Mouse (Mus musculus): ENCODE results near the gene Adap1. TPM values are rescaled to one million over a fixed set of nuclear protein-coding genes. Genes with fewer than 3 reads are reported as not detected.

Gene Adap1
- polyA plus RNA-seq, 1 experiment from 2014 or later, result 26.5 TPM

GRCm38 (mm10) chr5:139290467-139291259 is 34.8 kb downstream of the Adap1 start:
- no peak overlapping the region for H3K4me2 ChIP-seq
- 85% methylated on average over 12 of the region's 12 CpGs for WGBS
- no peak for ATAC-seq (ENCODE audit: low FRiP score)
- H3K27ac ChIP-seq, result no peak overlapping the region
- no peak overlapping the region for H3K4me3 ChIP-seq
- peaks cover 15% of the 10 kb centered on the region; the same call in 1 of the 2 replicates for H3K36me3 ChIP-seq
- H3K9me3 ChIP-seq, result no peaks in the 10 kb centered on the region
- no peaks in the 10 kb centered on the region for H3K27me3 ChIP-seq
- no peak overlapping the region for H3K9ac ChIP-seq
- no peaks in the 10 kb centered on the region; the same call in none of the 2 replicates for H3K4me1 ChIP-seq (replicated peaks)

- no peak for ATAC-seq (ENCODE audit: low FRiP score)
- Histone ChIP-seq H3K36me3 (peaks cover 24% of the 10 kb centered on the region), H3K4me2 (no peak overlapping the region), H3K9me3 (no peaks in the 10 kb centered on the region), H3K9ac (no peak overlapping the region), H3K4me1 (replicated peaks) (no peaks in the 10 kb centered on the region; the same call in none of the 2 replicates), H3K27ac (no peak overlapping the region), H3K27me3 (no peaks in the 10 kb centered on the region), H3K4me3 (no peak overlapping the region)
- 80% methylated on average over 4 of the region's 4 CpGs for WGBS
Observed at GRCm38 (mm10) chr5:139288591-139288990, 36.8 kb downstream of the Adap1 start.

DNA sequence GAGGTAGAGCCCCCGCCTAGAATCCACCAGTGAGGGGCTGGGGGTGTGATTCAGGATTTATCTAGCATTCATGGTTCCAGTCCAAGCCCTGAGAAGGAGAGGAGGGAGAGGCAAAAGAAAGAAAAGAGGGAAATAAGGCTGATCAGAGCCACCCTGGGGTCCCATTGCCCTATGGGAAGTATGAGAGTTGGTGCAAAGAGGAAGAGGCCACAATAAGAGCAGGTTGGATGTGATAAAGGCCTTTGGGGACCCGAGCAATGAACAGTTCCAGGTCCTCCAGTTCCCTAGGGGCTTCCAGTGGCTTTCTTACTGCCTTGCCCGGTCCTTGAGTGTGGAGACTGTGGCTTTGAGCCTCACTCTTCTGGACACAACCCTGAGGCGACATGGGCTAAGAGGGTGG is 37.6 kb downstream of the Adap1 start:
- 93% methylated on average over 4 of the region's 4 CpGs for WGBS

GRCm38 (mm10) chr5:139287099-139287498 is 38.3 kb downstream of the Adap1 start:
- Histone ChIP-seq H3K27ac (no peak overlapping the region), H3K36me3 (peaks cover 17% of the 10 kb centered on the region), H3K9me3 (no peaks in the 10 kb centered on the region), H3K4me3 (no peak overlapping the region), H3K4me2 (no peak overlapping the region), H3K27me3 (no peaks in the 10 kb centered on the region), H3K9ac (no peak overlapping the region), H3K4me1 (replicated peaks) (no peaks in the 10 kb centered on the region; the same call in none of the 2 replicates)
- 95% methylated on average over 5 of the region's 5 CpGs for WGBS
- no peak for ATAC-seq (ENCODE audit: low FRiP score)

More for the DNA sequence above, 37.6 kb downstream of the Adap1 start:
- Histone ChIP-seq H3K27ac (no peak overlapping the region), H3K36me3 (peaks cover 21% of the 10 kb centered on the region), H3K4me2 (no peak overlapping the region), H3K9me3 (no peaks in the 10 kb centered on the region), H3K9ac (no peak overlapping the region), H3K4me3 (no peak overlapping the region), H3K27me3 (no peaks in the 10 kb centered on the region), H3K4me1 (replicated peaks) (no peaks in the 10 kb centered on the region; the same call in none of the 2 replicates)
- ATAC-seq (ENCODE audit: low FRiP score), result no peak

DNA sequence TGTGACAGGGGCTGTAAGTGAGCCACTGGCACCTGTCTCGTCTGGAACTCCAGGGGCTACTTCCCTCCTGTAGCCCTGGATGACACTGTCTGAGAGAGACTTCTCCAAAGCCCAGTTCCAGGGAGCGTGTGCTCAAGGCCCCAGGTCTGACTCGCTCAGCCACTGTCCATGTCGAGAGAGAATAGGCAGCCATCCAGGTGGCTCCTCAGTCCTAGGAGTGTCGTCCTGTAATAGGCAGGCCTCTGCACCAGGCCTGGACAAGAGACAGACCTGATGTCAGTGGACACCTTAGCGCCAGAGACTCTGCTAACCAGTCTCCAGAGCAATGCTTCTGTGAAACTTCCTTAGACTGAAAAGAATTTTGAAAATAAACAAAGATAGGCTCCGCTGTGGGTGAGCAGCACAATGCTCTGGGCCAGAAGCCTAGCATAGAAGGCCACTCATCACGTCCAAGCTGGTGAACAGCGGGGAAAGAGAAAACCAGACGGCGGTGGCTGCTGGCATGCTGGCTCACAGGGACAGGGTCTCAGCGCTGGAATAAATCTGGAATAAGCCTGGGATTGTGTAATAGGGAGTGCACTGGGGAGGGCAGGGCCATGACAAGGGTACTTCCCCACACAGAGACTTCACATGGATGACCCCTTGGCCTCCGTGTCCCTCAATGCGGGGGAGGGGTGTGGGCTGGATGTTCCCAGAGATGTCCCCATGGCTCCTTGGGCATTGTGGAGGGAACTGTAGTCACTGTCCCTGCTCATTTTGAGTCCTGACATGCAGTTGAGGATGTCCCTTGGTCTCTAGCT is 39.1 kb downstream of the Adap1 start:
- Histone ChIP-seq H3K4me1 (replicated peaks) (peaks cover 2% of the 10 kb centered on the region), H3K27me3 (no peaks in the 10 kb centered on the region), H3K36me3 (peaks cover 12% of the 10 kb centered on the region), H3K9me3 (no peaks in the 10 kb centered on the region), H3K4me2 (no peak overlapping the region), H3K9ac (no peak overlapping the region), H3K27ac (peak overlapping the region; percentile 23; the same call in 1 of the 2 replicates), H3K4me3 (no peak overlapping the region)
- ATAC-seq (ENCODE audit: low FRiP score), result no peak
- 66% methylated on average over 14 of the region's 14 CpGs for WGBS

DNA sequence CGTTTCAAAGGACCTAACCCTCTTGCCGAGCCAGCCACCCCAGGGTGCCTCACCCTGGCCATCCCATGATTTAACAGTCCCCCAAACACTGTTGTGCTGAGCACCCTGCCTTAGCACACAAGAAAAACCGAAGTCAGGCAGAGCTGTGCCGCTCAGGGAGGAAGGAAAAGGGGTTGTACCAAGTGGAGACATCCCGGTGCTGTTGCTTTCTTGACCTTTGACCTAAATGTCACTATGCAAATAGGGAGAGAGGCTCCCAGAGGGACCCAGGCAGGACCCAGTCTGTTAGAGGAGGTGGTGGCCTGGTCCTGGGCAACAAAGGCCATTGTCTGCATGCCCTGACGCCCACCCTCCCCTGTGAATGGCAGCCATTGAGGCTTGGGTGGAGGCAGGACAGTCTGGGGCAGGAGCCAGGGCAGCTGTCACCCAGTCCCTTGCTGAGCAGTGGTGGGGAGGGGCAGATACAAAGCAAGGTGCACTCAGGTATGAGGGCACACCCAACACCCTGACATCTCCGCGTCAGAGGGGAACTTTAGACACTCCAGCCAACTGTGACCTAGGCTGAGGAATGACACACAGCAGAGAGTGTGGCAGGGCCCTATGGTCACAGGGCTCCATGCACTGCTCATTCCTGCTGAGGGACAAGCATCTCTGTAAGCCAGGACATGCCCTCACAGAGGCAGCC is 39.9 kb downstream of the Adap1 start:
- Histone ChIP-seq H3K9me3 (no peaks in the 10 kb centered on the region), H3K27me3 (no peaks in the 10 kb centered on the region), H3K36me3 (peaks cover 9% of the 10 kb centered on the region; the same call in 1 of the 2 replicates), H3K4me1 (replicated peaks) (peaks cover 3% of the 10 kb centered on the region), H3K9ac (no peak overlapping the region), H3K27ac (no peak overlapping the region), H3K4me2 (no peak overlapping the region), H3K4me3 (no peak overlapping the region)
- WGBS, result 41% methylated on average over 8 of the region's 8 CpGs
- no peak for ATAC-seq (ENCODE audit: low FRiP score)

DNA sequence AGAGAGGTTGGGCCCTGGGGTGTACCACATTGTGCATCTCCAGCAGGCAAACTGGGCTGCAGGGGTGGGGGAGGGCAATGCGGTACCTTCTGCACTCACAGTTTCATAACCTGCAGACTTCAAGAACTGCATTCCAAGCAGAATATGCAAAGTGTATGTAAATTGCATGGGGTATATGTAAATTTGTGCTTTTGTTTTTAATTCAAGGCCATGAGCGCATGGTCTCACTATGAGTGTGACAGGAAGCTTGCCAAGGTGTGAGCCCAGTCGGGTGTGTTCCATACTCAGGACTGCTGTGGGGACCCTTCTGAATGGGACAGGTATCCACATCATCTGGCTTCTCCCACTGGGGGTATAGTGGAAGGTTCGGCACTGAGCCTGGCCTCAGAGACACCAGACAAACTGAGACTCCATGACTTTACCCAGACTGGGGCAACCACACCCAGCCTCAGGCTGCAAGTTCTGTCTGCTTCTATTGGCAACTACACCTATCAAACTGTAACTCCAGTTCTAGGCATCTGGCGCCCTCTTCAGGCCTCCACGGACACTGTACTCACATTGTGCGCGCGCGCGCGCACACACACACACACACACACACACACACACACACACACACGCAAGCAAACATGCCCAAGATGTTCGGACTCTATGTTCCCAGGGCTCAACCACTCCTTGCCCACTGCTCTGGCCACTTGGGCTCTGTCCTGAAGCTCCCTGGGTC is 41.8 kb downstream of the Adap1 start:
- H3K9ac ChIP-seq, result no peak overlapping the region
- no peak for ATAC-seq (ENCODE audit: low FRiP score)
- peaks cover 3% of the 10 kb centered on the region for H3K4me1 ChIP-seq (replicated peaks)
- no peaks in the 10 kb centered on the region for H3K9me3 ChIP-seq
- no peak overlapping the region for H3K4me2 ChIP-seq
- peaks cover 15% of the 10 kb centered on the region; the same call in 1 of the 2 replicates for H3K36me3 ChIP-seq
- no peak overlapping the region for H3K27ac ChIP-seq
- no peak overlapping the region for H3K4me3 ChIP-seq
- H3K27me3 ChIP-seq, result no peaks in the 10 kb centered on the region; the same call in 1 of the 2 replicates
- 97% methylated on average over 14 of the region's 14 CpGs for WGBS

DNA sequence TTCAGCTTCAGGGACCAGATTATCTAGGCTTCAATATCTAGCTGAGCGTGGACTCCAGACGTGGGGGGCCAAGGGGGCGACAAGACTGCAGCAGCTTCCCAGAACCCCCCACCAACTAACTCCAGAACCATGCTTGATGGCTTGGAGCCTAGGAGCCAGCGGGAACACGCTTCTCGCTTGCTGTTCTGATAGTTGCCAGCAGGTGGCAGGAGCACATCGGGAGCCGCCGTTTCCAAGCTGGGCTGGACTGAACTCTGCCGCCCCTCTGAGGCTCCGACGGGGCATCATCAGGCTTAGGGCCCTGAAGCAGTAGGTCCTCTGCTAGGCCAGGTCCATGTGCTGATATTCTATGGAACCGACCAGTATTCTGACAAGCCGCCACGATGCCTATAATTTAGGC is 43.2 kb downstream of the Adap1 start:
- Histone ChIP-seq H3K9ac (no peak overlapping the region), H3K9me3 (no peaks in the 10 kb centered on the region), H3K27me3 (no peaks in the 10 kb centered on the region; the same call in 1 of the 2 replicates), H3K4me3 (no peak overlapping the region), H3K4me1 (replicated peaks) (peaks cover 3% of the 10 kb centered on the region), H3K36me3 (peaks cover 15% of the 10 kb centered on the region; the same call in 1 of the 2 replicates), H3K27ac (no peak overlapping the region), H3K4me2 (no peak overlapping the region)
- 6% methylated on average over 15 of the region's 15 CpGs for WGBS
- ATAC-seq (ENCODE audit: low FRiP score), result peak; percentile 74

DNA sequence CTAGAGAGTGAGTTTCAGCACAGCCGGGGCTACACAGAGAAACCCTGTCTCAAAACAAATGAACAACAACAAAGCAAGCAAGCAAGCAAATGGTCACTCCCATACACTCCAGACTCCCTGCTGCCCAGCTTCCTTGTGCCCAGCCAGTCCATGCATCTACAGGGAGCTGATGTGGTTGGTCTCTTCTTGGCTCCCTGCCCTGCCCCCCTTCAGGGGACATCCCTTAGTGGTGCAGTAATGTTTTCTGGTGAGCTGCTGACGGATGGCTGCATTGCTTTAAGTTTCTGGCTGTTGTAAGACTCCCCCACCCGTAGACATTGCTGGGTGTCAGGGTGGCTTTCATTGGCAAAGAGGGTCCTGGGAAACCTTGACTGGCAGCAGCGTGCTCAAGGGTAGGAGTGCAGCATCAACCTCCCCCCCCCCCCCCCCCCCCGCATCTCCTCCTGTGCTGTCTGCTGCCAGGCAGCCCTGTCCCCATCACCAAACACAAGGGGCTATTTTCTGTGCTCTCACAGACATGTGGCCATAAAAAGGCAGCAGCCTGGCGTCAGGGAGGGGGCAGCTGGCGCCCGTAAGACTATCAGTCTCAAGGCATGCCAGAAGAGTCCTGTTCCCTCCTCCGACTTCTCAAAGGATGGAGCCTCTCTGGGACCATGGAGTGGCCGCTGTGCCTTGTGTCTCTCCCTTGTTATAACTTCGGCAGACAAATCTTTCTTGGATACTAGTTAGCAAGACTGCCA is 43.9 kb downstream of the Adap1 start:
- Histone ChIP-seq H3K27ac (no peak overlapping the region), H3K36me3 (peaks cover 15% of the 10 kb centered on the region; the same call in 1 of the 2 replicates), H3K9ac (no peak overlapping the region), H3K27me3 (no peaks in the 10 kb centered on the region; the same call in 1 of the 2 replicates), H3K4me1 (replicated peaks) (peaks cover 3% of the 10 kb centered on the region), H3K4me2 (no peak overlapping the region), H3K4me3 (no peak overlapping the region), H3K9me3 (no peaks in the 10 kb centered on the region)
- WGBS, result 49% methylated on average over 11 of the region's 11 CpGs
- peak; percentile 37; the same call in 1 of the 2 replicates for ATAC-seq (ENCODE audit: low FRiP score)

DNA sequence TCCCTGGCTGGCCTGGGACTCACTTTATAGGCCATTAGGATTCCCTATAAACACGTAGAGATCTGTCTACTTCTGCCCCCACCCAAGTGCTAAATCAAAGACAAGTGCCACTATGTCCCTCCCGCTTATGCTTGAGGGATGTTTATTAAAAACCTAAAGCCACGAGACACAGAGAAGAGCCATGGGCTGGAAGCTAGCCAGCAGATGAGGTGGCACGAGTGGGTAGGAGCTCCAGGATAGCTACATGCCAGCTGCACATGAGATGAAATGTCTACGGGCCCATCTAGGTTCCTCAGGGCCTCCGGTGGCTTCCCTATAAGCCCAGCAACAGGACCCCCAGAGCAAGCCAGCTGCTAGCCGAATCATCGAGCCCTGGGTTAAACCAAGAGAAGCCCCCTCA is 48.1 kb downstream of the Adap1 start:
- no peaks in the 10 kb centered on the region; the same call in 1 of the 2 replicates for H3K27me3 ChIP-seq
- WGBS, result 79% methylated on average over 8 of the region's 8 CpGs
- peaks cover 6% of the 10 kb centered on the region; the same call in 1 of the 2 replicates for H3K36me3 ChIP-seq
- no peak overlapping the region for H3K4me2 ChIP-seq
- peaks cover 6% of the 10 kb centered on the region for H3K4me1 ChIP-seq (replicated peaks)
- no peak overlapping the region for H3K4me3 ChIP-seq
- ATAC-seq (ENCODE audit: low FRiP score), result no peak
- no peak overlapping the region for H3K27ac ChIP-seq
- H3K9me3 ChIP-seq, result no peaks in the 10 kb centered on the region
- H3K9ac ChIP-seq, result no peak overlapping the region

DNA sequence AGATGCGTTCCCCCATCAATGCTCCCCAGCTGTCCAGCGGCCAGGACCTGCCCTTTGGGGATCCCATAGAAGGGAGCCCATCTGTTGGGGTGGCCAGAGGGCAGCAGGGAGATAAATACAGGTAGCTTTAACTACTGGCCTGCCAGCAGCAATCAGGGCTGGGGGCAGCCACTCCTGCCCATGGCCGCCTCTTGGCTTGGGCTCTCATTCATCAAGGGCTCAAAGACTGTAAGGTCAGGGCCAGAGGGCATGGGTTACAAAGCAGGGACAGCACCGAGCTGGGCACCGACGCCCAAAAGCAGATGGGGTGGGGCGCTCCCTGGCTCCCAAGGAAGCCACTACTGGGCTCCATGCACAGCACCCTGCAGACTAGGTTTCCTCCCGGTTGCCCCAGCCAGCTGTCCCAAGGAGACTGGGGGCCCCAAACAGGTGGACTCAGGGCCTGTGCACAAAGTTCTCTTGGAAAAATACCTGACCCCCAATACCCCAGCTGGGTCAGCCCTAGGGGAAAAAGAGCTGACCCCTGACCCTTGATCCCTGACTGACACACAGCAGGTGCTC is 53.3 kb downstream of the Adap1 start:
- Histone ChIP-seq H3K36me3 (peaks cover 26% of the 10 kb centered on the region), H3K9me3 (no peaks in the 10 kb centered on the region), H3K27ac (no peak overlapping the region), H3K4me3 (no peak overlapping the region), H3K4me2 (no peak overlapping the region), H3K4me1 (replicated peaks) (peaks cover 20% of the 10 kb centered on the region), H3K9ac (0 out of 2 replicates have a peak overlapping the region, but pooled peaks have one; percentile 46), H3K27me3 (no peaks in the 10 kb centered on the region)
- ATAC-seq (ENCODE audit: low FRiP score), result no peak
- 36% methylated on average over 8 of the region's 8 CpGs for WGBS
